Mouse (Mus musculus): ENCODE results near the gene Ly6g5c. TPM values are rescaled to one million over a fixed set of nuclear protein-coding genes. Genes with fewer than 3 reads are reported as not detected.
A peak's percentile ranks its signal among the peaks of the same experiment; 100 is the strongest.

The Ly6g5c gene
- total and polyA plus RNA-seq, 2 experiments from 2014 or later = not detected

- no peaks in the 10 kb centered on the region for H3K9me3 ChIP-seq (ENCODE audit: low read length)
- WGBS = 82% methylated on average over 7 of the region's 7 CpGs
- H3K27me3 ChIP-seq (ENCODE audit: insufficient read depth, low read length) = no peaks in the 10 kb centered on the region
- H3K27ac ChIP-seq = no peak overlapping the region
- DNase-seq (ENCODE audit: low spot score) (no peak), ATAC-seq (no peak)
- H3K36me3 ChIP-seq (ENCODE audit: insufficient read depth, low read length) = peaks cover 75% of the 10 kb centered on the region
- no peak for TF ChIP-seq CTCF (IDR thresholded peaks at IDR 0.05; ENCODE audit: low read depth)
- no peak overlapping the region for H3K9ac ChIP-seq (replicated peaks; ENCODE audit: low read length)
- no peak overlapping the region for H3K4me2 ChIP-seq (ENCODE audit: low read depth, low read length)
- H3K4me1 ChIP-seq (ENCODE audit: insufficient read depth, low read length) = 0 out of 2 replicates have a peak, but pooled peaks cover 3% of the 10 kb centered on the region
- H3K4me3 ChIP-seq (ENCODE audit: low read length) = no peak overlapping the region
Measured at GRCm38 (mm10) chr17:35159638-35160037, 51.6 kb downstream of the Ly6g5c start.

DNA sequence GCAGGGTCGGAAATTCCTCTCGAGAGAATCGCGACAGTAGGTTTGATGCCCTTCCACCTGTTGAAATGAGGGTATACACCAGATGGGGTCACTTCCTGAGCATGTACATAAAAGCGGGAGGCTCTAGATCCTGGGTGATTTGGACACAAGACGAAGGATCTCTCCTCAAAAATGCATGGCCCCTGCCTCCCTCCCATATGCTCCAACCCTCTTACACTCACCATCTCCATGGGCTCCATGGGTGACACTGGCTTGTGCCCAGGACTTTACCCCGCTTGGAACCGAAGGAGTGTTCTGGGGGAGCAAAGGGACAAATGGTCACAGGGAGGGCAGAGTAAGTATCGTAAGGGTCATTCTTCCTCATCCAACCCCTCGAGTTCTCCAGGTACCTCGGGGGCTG lies 53.3 kb downstream of the Ly6g5c start:
- ATAC-seq (no peak), DNase-seq (ENCODE audit: low spot score) (no peak)
- Histone ChIP-seq H3K27me3 (ENCODE audit: insufficient read depth, low read length) (no peaks in the 10 kb centered on the region), H3K9me3 (ENCODE audit: low read length) (no peaks in the 10 kb centered on the region), H3K4me3 (ENCODE audit: low read length) (no peak overlapping the region), H3K4me1 (ENCODE audit: insufficient read depth, low read length) (peaks cover 11% of the 10 kb centered on the region; the same call in 1 of the 2 replicates), H3K4me2 (ENCODE audit: low read depth, low read length) (no peak overlapping the region), H3K36me3 (ENCODE audit: insufficient read depth, low read length) (peaks cover 57% of the 10 kb centered on the region), H3K9ac (replicated peaks; ENCODE audit: low read length) (0 out of 2 replicates have a peak overlapping the region, but pooled peaks have one; percentile 14), H3K27ac (no peak overlapping the region)
- TF ChIP-seq CTCF (IDR thresholded peaks at IDR 0.05; ENCODE audit: low read depth) = no peak
- WGBS = 88% methylated on average over 11 of the region's 11 CpGs

Other genes with a start within 250 kb of the Ly6g5c start
Only the 30 nearest of the 43 such genes appear.
- gene Hspa1l, start 135.6 kb upstream of the Ly6g5c start, total RNA-seq (2014; rRNA removed) = 0.99 and 1.4 TPM in 2 replicates
- gene Hspa1l, start 135.6 kb upstream of the Ly6g5c start, polyA plus RNA-seq (2015; fragmentation: Nextera tagmentation; extraction: Ambion mirVana) = 0.76 TPM in 2 replicates
- gene Lsm2, start 126.4 kb upstream of the Ly6g5c start, total RNA-seq (2014; rRNA removed) = 35.5 and 43.1 TPM in 2 replicates
- 106 and 110 TPM in 2 replicates for gene Lsm2, start 126.4 kb upstream of the Ly6g5c start, polyA plus RNA-seq (2015; fragmentation: Nextera tagmentation; extraction: Ambion mirVana)
- gene Vars, start 107.3 kb upstream of the Ly6g5c start, total RNA-seq (2014; rRNA removed) = 128 TPM in 2 replicates
- gene Vars, start 107.3 kb upstream of the Ly6g5c start, polyA plus RNA-seq (2015; fragmentation: Nextera tagmentation; extraction: Ambion mirVana) = 39.9 and 41.7 TPM in 2 replicates
- 0.68 and 1.2 TPM in 2 replicates for gene Vwa7, start 91.7 kb upstream of the Ly6g5c start, total RNA-seq (2014; rRNA removed)
- 0.11 and 0.18 TPM in 2 replicates for gene Vwa7, start 91.7 kb upstream of the Ly6g5c start, polyA plus RNA-seq (2015; fragmentation: Nextera tagmentation; extraction: Ambion mirVana)
- gene Sapcd1, start 80.3 kb upstream of the Ly6g5c start, total RNA-seq (2014; rRNA removed) = 0.65 and 2.1 TPM in 2 replicates
- 2.4 and 2.7 TPM in 2 replicates for gene Sapcd1, start 80.3 kb upstream of the Ly6g5c start, polyA plus RNA-seq (2015; fragmentation: Nextera tagmentation; extraction: Ambion mirVana)
- gene Msh5, start 61.5 kb upstream of the Ly6g5c start, total RNA-seq (2014; rRNA removed) = 1.1 and 6.4 TPM in 2 replicates
- gene Msh5, start 61.5 kb upstream of the Ly6g5c start, polyA plus RNA-seq (2015; fragmentation: Nextera tagmentation; extraction: Ambion mirVana) = 2.2 and 3.1 TPM in 2 replicates
- gene Clic1, start 58.3 kb upstream of the Ly6g5c start, total RNA-seq (2014; rRNA removed) = 56.9 and 59.5 TPM in 2 replicates
- gene Clic1, start 58.3 kb upstream of the Ly6g5c start, polyA plus RNA-seq (2015; fragmentation: Nextera tagmentation; extraction: Ambion mirVana) = 81.9 and 88.5 TPM in 2 replicates
- gene Ddah2, start 49.2 kb upstream of the Ly6g5c start, total RNA-seq (2014; rRNA removed) = 216 and 228 TPM in 2 replicates
- 322 and 331 TPM in 2 replicates for gene Ddah2, start 49.2 kb upstream of the Ly6g5c start, polyA plus RNA-seq (2015; fragmentation: Nextera tagmentation; extraction: Ambion mirVana)
- not detected in 2 replicates for gene Ly6g6c, start 42.9 kb upstream of the Ly6g5c start, total RNA-seq (2014; rRNA removed)
- not detected in 2 replicates for gene Ly6g6c, start 42.9 kb upstream of the Ly6g5c start, polyA plus RNA-seq (2015; fragmentation: Nextera tagmentation; extraction: Ambion mirVana)
- not detected in 2 replicates for gene Mpig6b, start 42.1 kb upstream of the Ly6g5c start, total RNA-seq (2014; rRNA removed)
- gene Mpig6b, start 42.1 kb upstream of the Ly6g5c start, polyA plus RNA-seq (2015; fragmentation: Nextera tagmentation; extraction: Ambion mirVana) = 0.18 TPM in 2 replicates
- gene Ly6g6e, start 31.4 kb upstream of the Ly6g5c start, total RNA-seq (2014; rRNA removed) = not detected in 2 replicates
- 0.44 TPM in 1 of 2 replicates, not detected in the other for gene Ly6g6e, start 31.4 kb upstream of the Ly6g5c start, polyA plus RNA-seq (2015; fragmentation: Nextera tagmentation; extraction: Ambion mirVana)
- gene Ly6g6d, start 30.2 kb upstream of the Ly6g5c start, total RNA-seq (2014; rRNA removed) = 0.78 TPM in 1 of 2 replicates, not detected in the other
- gene Ly6g6d, start 30.2 kb upstream of the Ly6g5c start, polyA plus RNA-seq (2015; fragmentation: Nextera tagmentation; extraction: Ambion mirVana) = 1.3 and 1.9 TPM in 2 replicates
- gene Ly6g6f, start 22.7 kb upstream of the Ly6g5c start, total RNA-seq (2014; rRNA removed) = not detected in 2 replicates
- gene Ly6g6f, start 22.7 kb upstream of the Ly6g5c start, polyA plus RNA-seq (2015; fragmentation: Nextera tagmentation; extraction: Ambion mirVana) = 0.26 TPM in 1 of 2 replicates, not detected in the other
- 129 and 158 TPM in 2 replicates for gene Abhd16a, start 19.0 kb upstream of the Ly6g5c start, total RNA-seq (2014; rRNA removed)
- 121 TPM in 2 replicates for gene Abhd16a, start 19.0 kb upstream of the Ly6g5c start, polyA plus RNA-seq (2015; fragmentation: Nextera tagmentation; extraction: Ambion mirVana)
- gene Ly6g5b, start 7.1 kb downstream of the Ly6g5c start, total RNA-seq (2014; rRNA removed) = 1.7 and 2.0 TPM in 2 replicates
- gene Ly6g5b, start 7.1 kb downstream of the Ly6g5c start, polyA plus RNA-seq (2015; fragmentation: Nextera tagmentation; extraction: Ambion mirVana) = 0.76 and 1.2 TPM in 2 replicates
- gene Gpank1, start 13.2 kb downstream of the Ly6g5c start, total RNA-seq (2014; rRNA removed) = 13.1 and 14.1 TPM in 2 replicates
- 18.1 and 19.1 TPM in 2 replicates for gene Gpank1, start 13.2 kb downstream of the Ly6g5c start, polyA plus RNA-seq (2015; fragmentation: Nextera tagmentation; extraction: Ambion mirVana)
- 257 and 289 TPM in 2 replicates for gene Csnk2b, start 13.8 kb downstream of the Ly6g5c start, total RNA-seq (2014; rRNA removed)
- gene Csnk2b, start 13.8 kb downstream of the Ly6g5c start, polyA plus RNA-seq (2015; fragmentation: Nextera tagmentation; extraction: Ambion mirVana) = 332 and 350 TPM in 2 replicates
- 14.0 and 29.7 TPM in 2 replicates for gene D17H6S53E, start 18.1 kb downstream of the Ly6g5c start, total RNA-seq (2014; rRNA removed)
- 9.4 and 11.6 TPM in 2 replicates for gene D17H6S53E, start 18.1 kb downstream of the Ly6g5c start, polyA plus RNA-seq (2015; fragmentation: Nextera tagmentation; extraction: Ambion mirVana)
- gene Apom, start 23.8 kb downstream of the Ly6g5c start, total RNA-seq (2014; rRNA removed) = 0.37 TPM in 1 of 2 replicates, not detected in the other
- 0.35 TPM in 1 of 2 replicates, not detected in the other for gene Apom, start 23.8 kb downstream of the Ly6g5c start, polyA plus RNA-seq (2015; fragmentation: Nextera tagmentation; extraction: Ambion mirVana)
- 320 and 368 TPM in 2 replicates for gene Bag6, start 26.9 kb downstream of the Ly6g5c start, total RNA-seq (2014; rRNA removed)
- 50.0 and 55.8 TPM in 2 replicates for gene Bag6, start 26.9 kb downstream of the Ly6g5c start, polyA plus RNA-seq (2015; fragmentation: Nextera tagmentation; extraction: Ambion mirVana)
- 218 and 223 TPM in 2 replicates for gene Prrc2a, start 56.6 kb downstream of the Ly6g5c start, total RNA-seq (2014; rRNA removed)
- 92.6 and 99.2 TPM in 2 replicates for gene Prrc2a, start 56.6 kb downstream of the Ly6g5c start, polyA plus RNA-seq (2015; fragmentation: Nextera tagmentation; extraction: Ambion mirVana)
- 0.21 and 2.4 TPM in 2 replicates for gene Aif1, start 67.8 kb downstream of the Ly6g5c start, total RNA-seq (2014; rRNA removed)
- 9.5 and 10.9 TPM in 2 replicates for gene Aif1, start 67.8 kb downstream of the Ly6g5c start, polyA plus RNA-seq (2015; fragmentation: Nextera tagmentation; extraction: Ambion mirVana)
- gene Lst1, start 80.2 kb downstream of the Ly6g5c start, total RNA-seq (2014; rRNA removed) = 10.8 and 25.0 TPM in 2 replicates
- 8.0 and 8.7 TPM in 2 replicates for gene Lst1, start 80.2 kb downstream of the Ly6g5c start, polyA plus RNA-seq (2015; fragmentation: Nextera tagmentation; extraction: Ambion mirVana)
- gene Ltb, start 86.2 kb downstream of the Ly6g5c start, total RNA-seq (2014; rRNA removed) = 1.6 TPM in 1 of 2 replicates, not detected in the other
- gene Ltb, start 86.2 kb downstream of the Ly6g5c start, polyA plus RNA-seq (2015; fragmentation: Nextera tagmentation; extraction: Ambion mirVana) = 1.2 and 1.8 TPM in 2 replicates
- gene Tnf, start 93.7 kb downstream of the Ly6g5c start, total RNA-seq (2014; rRNA removed) = 0.18 and 0.52 TPM in 2 replicates
- 0.09 TPM in 1 of 2 replicates, not detected in the other for gene Tnf, start 93.7 kb downstream of the Ly6g5c start, polyA plus RNA-seq (2015; fragmentation: Nextera tagmentation; extraction: Ambion mirVana)
- 0.47 TPM in 1 of 2 replicates, not detected in the other for gene Lta, start 97.1 kb downstream of the Ly6g5c start, total RNA-seq (2014; rRNA removed)
- 0.85 and 1.3 TPM in 2 replicates for gene Lta, start 97.1 kb downstream of the Ly6g5c start, polyA plus RNA-seq (2015; fragmentation: Nextera tagmentation; extraction: Ambion mirVana)
- gene Gm16181, start 112.6 kb downstream of the Ly6g5c start, total RNA-seq (2014; rRNA removed) = not detected in 2 replicates
- 0.40 TPM in 1 of 2 replicates, not detected in the other for gene Gm16181, start 112.6 kb downstream of the Ly6g5c start, polyA plus RNA-seq (2015; fragmentation: Nextera tagmentation; extraction: Ambion mirVana)
- 91.0 and 114 TPM in 2 replicates for gene Atp6v1g2, start 125.4 kb downstream of the Ly6g5c start, total RNA-seq (2014; rRNA removed)
- 180 and 183 TPM in 2 replicates for gene Atp6v1g2, start 125.4 kb downstream of the Ly6g5c start, polyA plus RNA-seq (2015; fragmentation: Nextera tagmentation; extraction: Ambion mirVana)
- gene Nfkbil1, start 127.5 kb downstream of the Ly6g5c start, total RNA-seq (2014; rRNA removed) = 15.5 and 15.9 TPM in 2 replicates
- 11.4 and 12.9 TPM in 2 replicates for gene Nfkbil1, start 127.5 kb downstream of the Ly6g5c start, polyA plus RNA-seq (2015; fragmentation: Nextera tagmentation; extraction: Ambion mirVana)
- gene Ddx39b, start 133.5 kb downstream of the Ly6g5c start, total RNA-seq (2014; rRNA removed) = 259 and 266 TPM in 2 replicates
- gene Ddx39b, start 133.5 kb downstream of the Ly6g5c start, polyA plus RNA-seq (2015; fragmentation: Nextera tagmentation; extraction: Ambion mirVana) = 326 and 341 TPM in 2 replicates